Mouse (Mus musculus): ENCODE data around the gene Gm8159. TPM values are rescaled to one million over a fixed set of nuclear protein-coding genes. Genes with fewer than 3 reads are reported as not detected.

The Gm8159 gene
- total RNA-seq (2023; ENCODE audit: inconsistent age): not detected in 4 replicates

DNA sequence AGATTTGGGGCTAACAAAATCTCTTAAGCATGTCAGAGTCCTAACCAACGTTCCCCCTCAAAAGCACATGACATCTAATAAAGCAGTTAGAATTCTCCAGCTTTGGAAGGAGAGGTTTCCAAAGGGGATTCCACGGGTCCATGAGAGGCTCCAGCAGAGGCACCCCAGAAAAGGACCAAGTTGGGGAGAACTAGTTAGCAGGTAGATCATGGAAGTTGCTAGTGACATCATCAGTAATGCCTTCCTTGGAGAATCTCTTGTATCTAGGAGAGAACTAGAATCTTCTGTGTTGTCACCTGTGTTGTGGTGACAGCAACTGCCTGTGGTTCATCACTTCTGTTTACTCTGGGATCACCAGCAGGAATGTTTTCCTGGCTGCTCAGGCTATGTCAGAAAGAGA lies at the start of gene Gm8159:
Gene Gm8159, plus strand, starts transcription at position 301 of the 400 bp plus-strand sequence.

DNA sequence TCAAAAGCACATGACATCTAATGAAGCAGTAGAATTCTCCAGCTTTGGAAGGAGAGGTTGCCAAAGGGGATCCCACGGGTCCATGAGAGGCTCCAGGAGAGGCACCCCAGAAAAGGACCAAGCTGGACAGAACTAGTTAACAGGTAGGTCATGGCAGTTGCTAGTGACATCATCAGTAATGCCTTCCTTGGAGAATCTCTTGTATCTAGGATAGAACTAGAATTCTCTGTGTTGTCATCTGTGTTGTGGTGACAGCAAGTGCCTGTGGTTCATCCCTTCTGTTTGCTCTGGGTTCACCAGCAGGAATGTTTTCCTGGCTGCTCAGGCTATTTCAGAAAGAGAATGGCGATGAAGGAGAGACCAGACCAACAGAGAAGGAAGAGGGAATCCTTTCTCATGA lies 31.7 kb downstream of the Gm8159 start, which contains the start of gene Gm3239:
Gene Gm3239, plus strand, starts transcription at position 301 of the 400 bp plus-strand sequence.

Other genes with a start within 250 kb of the Gm8159 start
- gene Gm3159, start 234.8 kb upstream of the Gm8159 start, total RNA-seq (2023; ENCODE audit: inconsistent age): not detected in 4 replicates
- gene Gm3164, start 216.9 kb upstream of the Gm8159 start, total RNA-seq (2023; ENCODE audit: inconsistent age): not detected in 4 replicates
- gene Gm3173, start 201.4 kb upstream of the Gm8159 start, total RNA-seq (2023; ENCODE audit: inconsistent age): not detected in 4 replicates
- gene Gm3182, start 150.6 kb upstream of the Gm8159 start, total RNA-seq (2023; ENCODE audit: inconsistent age): not detected in 4 replicates
- gene Gm3047, start 76.9 kb upstream of the Gm8159 start, total RNA-seq (2023; ENCODE audit: inconsistent age): not detected in 4 replicates
- gene Gm3239, start 31.8 kb downstream of the Gm8159 start, total RNA-seq (2023; ENCODE audit: inconsistent age): not detected in 4 replicates
- not detected in 4 replicates for gene Gm7876, start 76.9 kb downstream of the Gm8159 start, total RNA-seq (2023; ENCODE audit: inconsistent age)
- not detected in 4 replicates for gene Gm3252, start 94.4 kb downstream of the Gm8159 start, total RNA-seq (2023; ENCODE audit: inconsistent age)
- not detected in 4 replicates for gene Gm9602, start 144.0 kb downstream of the Gm8159 start, total RNA-seq (2023; ENCODE audit: inconsistent age)
- gene Gm3269, start 205.8 kb downstream of the Gm8159 start, total RNA-seq (2023; ENCODE audit: inconsistent age): not detected in 4 replicates
- gene Gm3264, start 223.2 kb downstream of the Gm8159 start, total RNA-seq (2023; ENCODE audit: inconsistent age): not detected in 4 replicates

Data from B cell, adult (primary cell).